Mouse (Mus musculus): ENCODE data around the gene Nlrx1. TPM values are rescaled to one million over a fixed set of nuclear protein-coding genes. Genes with fewer than 3 reads are reported as not detected.

The Nlrx1 gene
- polyA plus RNA-seq, 1 experiment from 2014 or later = 3.0 TPM

DNA sequence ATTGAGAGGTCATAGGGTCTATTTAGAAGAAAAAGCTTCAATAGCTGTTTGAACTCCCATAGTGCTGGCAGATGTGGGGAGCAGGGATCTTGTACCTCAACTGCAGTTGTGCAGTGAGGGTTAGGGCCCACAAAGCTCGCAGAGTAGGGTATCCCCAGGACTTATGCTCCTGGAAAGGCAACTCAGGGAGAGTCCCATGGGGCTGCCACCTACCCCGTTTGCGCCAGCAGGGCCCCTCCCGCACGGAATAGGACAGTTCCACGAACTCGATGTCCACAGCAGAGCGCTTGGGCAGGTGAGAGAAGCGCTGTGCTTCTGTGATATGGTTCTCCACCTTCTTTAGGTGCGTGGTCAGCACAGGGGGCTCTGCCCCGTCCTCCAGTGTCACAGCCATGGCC, 18.6 kb upstream of the Nlrx1 start:
- Histone ChIP-seq H3K4me3 (ENCODE audit: low read depth, low read length) (peak overlapping the region; percentile 82), H3K4me1 (ENCODE audit: control insufficient read depth, insufficient read depth, low read length) (peaks cover 18% of the 10 kb centered on the region; the same call in 1 of the 2 replicates), H3K36me3 (ENCODE audit: control insufficient read depth, insufficient read depth, low read length) (peaks cover 8% of the 10 kb centered on the region), H3K27ac (replicated peaks; ENCODE audit: low read depth, low read length) (no peak overlapping the region), H3K9ac (ENCODE audit: low read length) (peak overlapping the region; percentile 73), H3K4me2 (ENCODE audit: low read depth, severe bottlenecking) (peak overlapping the region; percentile 99), H3K27me3 (ENCODE audit: control insufficient read depth, insufficient read depth, low read length) (peaks cover 20% of the 10 kb centered on the region), H3K9me3 (ENCODE audit: control insufficient read depth, low read length) (no peaks in the 10 kb centered on the region)
- WGBS = 4% methylated on average over 11 of the region's 11 CpGs
- ATAC-seq (ENCODE audit: insufficient number of reproducible peaks, low FRiP score, low TSS enrichment, low read depth) (0 out of 2 replicates have a peak, but pooled peaks have one; percentile 3), DNase-seq (ENCODE audit: low spot score) (no peak)

DNA sequence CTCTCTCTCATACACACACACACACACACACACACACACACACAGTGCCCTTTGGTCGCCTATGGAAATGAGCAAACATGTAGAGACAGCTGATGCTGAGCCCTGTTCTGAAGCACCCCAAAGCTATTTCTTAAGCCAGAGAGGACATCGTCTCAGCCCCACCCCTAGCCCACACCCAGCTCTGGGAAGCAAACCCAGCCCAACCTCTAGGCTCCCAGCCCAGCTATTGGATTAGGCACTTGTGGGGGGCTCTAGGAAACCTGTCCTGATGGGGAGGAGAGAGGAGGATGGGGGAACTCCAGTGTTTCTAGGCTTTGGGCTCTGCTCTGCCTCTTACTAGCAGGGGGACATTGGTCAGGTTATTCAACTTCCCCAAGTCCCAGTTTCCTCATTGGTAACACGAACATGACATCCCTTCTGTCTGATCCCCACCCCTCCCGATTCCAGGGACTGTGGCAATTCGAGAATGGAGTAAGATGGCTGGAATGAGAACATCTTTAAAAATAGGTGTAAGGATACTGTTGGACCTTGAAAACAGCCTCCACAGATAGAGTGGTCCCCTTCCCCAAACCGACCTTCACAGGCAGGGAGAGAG, 18.0 kb upstream of the Nlrx1 start:
- no peak overlapping the region for H3K9ac ChIP-seq (ENCODE audit: low read length)
- H3K4me1 ChIP-seq (ENCODE audit: control insufficient read depth, insufficient read depth, low read length) = peaks cover 18% of the 10 kb centered on the region; the same call in 1 of the 2 replicates
- H3K4me2 ChIP-seq (ENCODE audit: low read depth, severe bottlenecking) = no peak overlapping the region
- H3K4me3 ChIP-seq (ENCODE audit: low read depth, low read length) = no peak overlapping the region
- H3K9me3 ChIP-seq (ENCODE audit: control insufficient read depth, low read length) = no peaks in the 10 kb centered on the region
- DNase-seq (ENCODE audit: low spot score) (no peak), ATAC-seq (ENCODE audit: insufficient number of reproducible peaks, low FRiP score, low TSS enrichment, low read depth) (no peak)
- peaks cover 6% of the 10 kb centered on the region for H3K36me3 ChIP-seq (ENCODE audit: control insufficient read depth, insufficient read depth, low read length)
- H3K27ac ChIP-seq (replicated peaks; ENCODE audit: low read depth, low read length) = no peak overlapping the region
- H3K27me3 ChIP-seq (ENCODE audit: control insufficient read depth, insufficient read depth, low read length) = peaks cover 20% of the 10 kb centered on the region
- 15% methylated on average over 6 of the region's 6 CpGs for WGBS

DNA sequence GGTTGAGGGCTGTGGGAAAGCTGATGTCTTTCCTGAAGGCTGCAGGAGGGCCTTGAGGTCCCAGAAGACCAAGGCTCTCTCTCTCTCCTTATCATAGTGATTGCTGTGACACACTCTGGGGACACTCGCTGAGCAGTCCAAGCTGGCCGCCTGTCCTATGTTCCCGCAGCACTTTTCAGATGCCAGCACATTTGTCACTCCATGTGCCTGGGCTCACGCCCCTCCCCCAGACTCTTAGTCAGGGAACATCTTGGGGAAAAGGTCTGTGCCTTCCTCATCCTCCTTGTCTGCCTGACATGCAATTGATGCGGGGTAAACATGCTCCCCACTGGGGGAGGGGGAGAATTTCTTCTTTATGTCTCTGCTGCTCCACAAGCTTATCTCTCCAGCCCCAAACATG, 14.8 kb upstream of the Nlrx1 start:
- no peak for ATAC-seq (ENCODE audit: insufficient number of reproducible peaks, low FRiP score, low TSS enrichment, low read depth)
- Histone ChIP-seq H3K27ac (replicated peaks; ENCODE audit: low read depth, low read length) (no peak overlapping the region), H3K36me3 (ENCODE audit: control insufficient read depth, insufficient read depth, low read length) (no peaks in the 10 kb centered on the region), H3K4me3 (ENCODE audit: low read depth, low read length) (no peak overlapping the region), H3K4me1 (ENCODE audit: control insufficient read depth, insufficient read depth, low read length) (peaks cover 8% of the 10 kb centered on the region; the same call in 1 of the 2 replicates), H3K9me3 (ENCODE audit: control insufficient read depth, low read length) (no peaks in the 10 kb centered on the region; the same call in 1 of the 2 replicates), H3K4me2 (ENCODE audit: low read depth, severe bottlenecking) (no peak overlapping the region), H3K27me3 (ENCODE audit: control insufficient read depth, insufficient read depth, low read length) (peaks cover 12% of the 10 kb centered on the region), H3K9ac (ENCODE audit: low read length) (no peak overlapping the region)
- 70% methylated on average over 5 of the region's 5 CpGs for WGBS
- DNase-seq (ENCODE audit: low spot score) = no peak

DNA sequence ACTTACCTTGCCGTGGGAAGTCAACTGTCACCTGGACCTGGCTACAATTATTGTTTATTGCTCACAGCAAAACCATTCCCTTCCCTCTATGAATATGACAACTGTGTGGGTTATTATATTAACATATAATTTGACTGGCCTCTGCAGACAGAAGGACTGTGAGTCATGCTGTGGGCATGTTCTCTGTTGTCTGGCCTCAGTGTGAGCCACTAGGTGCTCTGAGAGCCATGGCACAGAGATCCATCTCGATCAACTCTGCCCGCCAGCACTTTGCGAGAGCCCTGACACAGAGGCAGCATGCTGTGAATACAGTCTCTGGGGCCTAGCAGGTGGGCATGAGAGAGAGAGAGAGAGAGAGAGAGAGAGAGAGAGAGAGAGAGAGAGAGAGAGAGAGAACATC, 1.6 kb upstream of the Nlrx1 start:
- H3K36me3 ChIP-seq (ENCODE audit: control insufficient read depth, insufficient read depth, low read length) = no peaks in the 10 kb centered on the region
- no peak for ATAC-seq (ENCODE audit: insufficient number of reproducible peaks, low FRiP score, low TSS enrichment, low read depth)
- no peaks in the 10 kb centered on the region; the same call in 1 of the 2 replicates for H3K27me3 ChIP-seq (ENCODE audit: control insufficient read depth, insufficient read depth, low read length)
- no peak overlapping the region for H3K9ac ChIP-seq (ENCODE audit: low read length)
- 89% methylated on average over 4 of the region's 4 CpGs for WGBS
- no peak overlapping the region for H3K4me2 ChIP-seq (ENCODE audit: low read depth, severe bottlenecking)
- no peaks in the 10 kb centered on the region for H3K9me3 ChIP-seq (ENCODE audit: control insufficient read depth, low read length)
- H3K4me1 ChIP-seq (ENCODE audit: control insufficient read depth, insufficient read depth, low read length) = no peaks in the 10 kb centered on the region
- no peak overlapping the region for H3K4me3 ChIP-seq (ENCODE audit: low read depth, low read length)
- no peak for DNase-seq (ENCODE audit: low spot score)
- H3K27ac ChIP-seq (replicated peaks; ENCODE audit: low read depth, low read length) = no peak overlapping the region

DNA sequence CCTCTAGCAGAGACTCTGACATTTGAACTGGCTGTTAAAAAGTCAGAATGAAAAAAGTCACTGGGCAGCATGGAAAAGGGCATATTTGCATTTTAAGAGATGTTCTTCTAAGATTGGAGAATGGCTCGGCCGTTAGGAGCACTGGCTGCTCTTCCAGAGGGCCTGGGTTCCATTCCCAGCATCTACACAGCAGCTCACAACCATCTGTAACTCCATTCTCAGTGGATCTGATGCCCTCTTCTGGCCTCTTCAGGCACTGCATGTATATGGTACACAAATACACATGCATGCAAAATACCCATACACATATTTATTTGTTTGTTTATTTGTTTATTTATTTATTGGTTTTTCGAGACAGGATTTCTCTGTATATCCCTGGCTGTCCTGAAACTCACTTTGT, 678 bp upstream of the Nlrx1 start:
- WGBS = 83% methylated on average over 3 of the region's 3 CpGs

DNA sequence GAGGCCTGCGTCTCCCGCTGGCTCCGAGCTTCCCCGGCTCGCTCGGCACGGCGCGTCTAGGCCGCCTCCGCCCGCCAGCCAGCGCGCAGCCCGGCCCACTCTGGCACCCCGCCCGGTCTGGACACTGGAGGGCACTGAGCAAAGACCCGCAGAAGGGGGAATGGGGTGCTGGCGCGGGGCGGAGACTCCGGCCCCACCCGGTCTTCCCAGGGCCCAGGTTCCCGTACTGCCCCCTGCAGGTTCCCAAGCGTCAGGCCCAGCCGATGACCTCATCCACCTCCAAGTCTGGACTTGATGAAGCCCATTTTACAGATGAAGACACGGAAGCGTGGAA, 405 bp downstream of the Nlrx1 start:
- H3K9me3 ChIP-seq (ENCODE audit: control insufficient read depth, low read length) = no peaks in the 10 kb centered on the region
- peak overlapping the region; percentile 71 for H3K4me2 ChIP-seq (ENCODE audit: low read depth, severe bottlenecking)
- peak overlapping the region; percentile 41 for H3K4me3 ChIP-seq (ENCODE audit: low read depth, low read length)
- no peaks in the 10 kb centered on the region for H3K36me3 ChIP-seq (ENCODE audit: control insufficient read depth, insufficient read depth, low read length)
- H3K4me1 ChIP-seq (ENCODE audit: control insufficient read depth, insufficient read depth, low read length) = no peaks in the 10 kb centered on the region
- H3K9ac ChIP-seq (ENCODE audit: low read length) = peak overlapping the region; percentile 85
- no peak overlapping the region for H3K27ac ChIP-seq (replicated peaks; ENCODE audit: low read depth, low read length)
- 7% methylated on average over 16 of the region's 28 CpGs for WGBS
- ATAC-seq (ENCODE audit: insufficient number of reproducible peaks, low FRiP score, low TSS enrichment, low read depth) (peak; percentile 51; the same call in 1 of the 2 replicates), DNase-seq (ENCODE audit: low spot score) (peak; percentile 85)
- H3K27me3 ChIP-seq (ENCODE audit: control insufficient read depth, insufficient read depth, low read length) = no peaks in the 10 kb centered on the region

More for the DNA sequence above, 678 bp upstream of the Nlrx1 start:
- no peaks in the 10 kb centered on the region for H3K9me3 ChIP-seq (ENCODE audit: control insufficient read depth, low read length)
- no peak overlapping the region for H3K4me3 ChIP-seq (ENCODE audit: low read depth, low read length)
- no peak overlapping the region for H3K27ac ChIP-seq (replicated peaks; ENCODE audit: low read depth, low read length)
- H3K9ac ChIP-seq (ENCODE audit: low read length) = no peak overlapping the region
- H3K36me3 ChIP-seq (ENCODE audit: control insufficient read depth, insufficient read depth, low read length) = no peaks in the 10 kb centered on the region
- DNase-seq (ENCODE audit: low spot score) = peak; percentile 39
- no peaks in the 10 kb centered on the region; the same call in 1 of the 2 replicates for H3K27me3 ChIP-seq (ENCODE audit: control insufficient read depth, insufficient read depth, low read length)
- H3K4me2 ChIP-seq (ENCODE audit: low read depth, severe bottlenecking) = no peak overlapping the region
- no peaks in the 10 kb centered on the region for H3K4me1 ChIP-seq (ENCODE audit: control insufficient read depth, insufficient read depth, low read length)
- no peak for ATAC-seq (ENCODE audit: insufficient number of reproducible peaks, low FRiP score, low TSS enrichment, low read depth)

DNA sequence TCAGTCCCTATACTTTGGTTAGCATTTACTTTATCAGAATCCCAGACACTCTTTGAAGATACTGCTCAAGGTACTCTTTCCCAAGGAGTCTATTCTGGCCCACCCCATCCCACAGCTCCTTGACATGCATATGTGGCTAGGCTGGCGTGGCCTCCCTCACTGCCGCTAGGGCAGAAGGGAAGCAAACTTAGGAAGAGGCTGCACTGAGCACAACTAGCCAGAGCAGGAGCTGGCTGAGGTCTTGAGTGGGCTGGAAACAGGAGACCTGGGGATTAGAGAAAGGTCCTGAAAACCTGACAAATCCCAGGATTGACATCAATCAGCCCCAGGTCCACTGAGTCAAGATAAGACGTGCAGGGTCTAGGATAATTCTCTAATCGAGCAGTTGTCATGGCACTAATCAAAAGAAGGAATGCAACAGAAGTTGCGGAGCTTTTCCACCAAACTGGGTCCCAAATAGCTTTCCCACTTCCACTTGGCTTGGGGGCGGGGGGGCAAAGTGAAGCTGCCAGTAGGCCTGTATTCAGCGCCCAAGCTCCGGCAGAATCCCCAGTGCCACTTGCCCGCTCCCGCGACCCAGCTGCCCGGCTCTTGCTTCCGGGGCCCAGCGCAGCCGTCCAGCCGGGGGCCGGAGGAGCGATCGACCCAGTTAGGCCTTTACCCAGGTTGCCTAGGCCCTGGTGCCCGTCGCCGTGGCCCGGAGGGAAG, 926 bp downstream of the Nlrx1 start:
- DNase-seq (ENCODE audit: low spot score) (peak; percentile 35), ATAC-seq (ENCODE audit: insufficient number of reproducible peaks, low FRiP score, low TSS enrichment, low read depth) (no peak)

DNA sequence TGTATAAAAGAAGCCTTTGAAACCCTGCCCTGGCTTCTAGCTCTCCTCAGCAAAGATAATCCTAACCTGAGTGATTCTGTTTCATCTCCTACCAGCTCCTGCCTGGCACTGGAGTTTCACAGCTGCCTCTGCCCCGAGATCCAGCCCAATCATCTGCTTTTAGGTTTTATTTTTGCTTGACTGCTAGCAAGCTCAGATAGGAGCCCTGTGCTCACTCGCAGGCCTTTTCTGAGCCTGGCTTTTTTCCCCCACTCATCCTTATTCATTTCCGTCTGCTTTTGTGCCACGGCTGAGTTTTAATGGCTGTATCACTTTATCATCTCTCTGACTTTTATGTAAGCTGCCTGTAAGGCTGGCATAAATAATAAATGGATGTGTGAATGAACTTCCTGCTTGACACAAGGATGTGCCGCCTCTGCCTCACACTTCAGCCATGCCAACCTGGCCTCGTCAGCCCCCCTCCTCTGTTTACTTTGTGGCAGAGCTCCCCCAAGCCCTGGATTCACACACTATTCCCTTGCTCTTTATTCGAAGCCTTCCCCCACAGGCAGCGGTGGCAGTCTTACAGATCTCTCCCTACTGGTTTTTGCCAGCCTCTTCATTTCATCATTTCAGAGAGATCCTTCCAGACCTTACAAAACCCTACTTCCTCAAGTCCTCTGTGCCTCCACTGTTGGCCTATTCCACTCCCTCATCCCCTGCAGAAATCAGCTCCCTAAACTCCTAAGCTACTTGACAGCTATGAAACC, 1.7 kb downstream of the Nlrx1 start:
- H3K4me2 ChIP-seq (ENCODE audit: low read depth, severe bottlenecking) = no peak overlapping the region
- no peaks in the 10 kb centered on the region for H3K9me3 ChIP-seq (ENCODE audit: control insufficient read depth, low read length)
- no peak for DNase-seq (ENCODE audit: low spot score)
- no peaks in the 10 kb centered on the region for H3K4me1 ChIP-seq (ENCODE audit: control insufficient read depth, insufficient read depth, low read length)
- no peak overlapping the region for H3K27ac ChIP-seq (replicated peaks; ENCODE audit: low read depth, low read length)
- no peaks in the 10 kb centered on the region for H3K27me3 ChIP-seq (ENCODE audit: control insufficient read depth, insufficient read depth, low read length)
- 66% methylated on average over 8 of the region's 8 CpGs for WGBS
- ATAC-seq (ENCODE audit: insufficient number of reproducible peaks, low FRiP score, low TSS enrichment, low read depth) = no peak
- H3K9ac ChIP-seq (ENCODE audit: low read length) = no peak overlapping the region
- H3K36me3 ChIP-seq (ENCODE audit: control insufficient read depth, insufficient read depth, low read length) = no peaks in the 10 kb centered on the region
- H3K4me3 ChIP-seq (ENCODE audit: low read depth, low read length) = no peak overlapping the region

More for the DNA sequence above, 926 bp downstream of the Nlrx1 start:
- no peaks in the 10 kb centered on the region for H3K36me3 ChIP-seq (ENCODE audit: control insufficient read depth, insufficient read depth, low read length)
- no peaks in the 10 kb centered on the region for H3K9me3 ChIP-seq (ENCODE audit: control insufficient read depth, low read length)
- H3K27ac ChIP-seq (replicated peaks; ENCODE audit: low read depth, low read length) = no peak overlapping the region
- H3K4me2 ChIP-seq (ENCODE audit: low read depth, severe bottlenecking) = peak overlapping the region; percentile 71
- H3K4me3 ChIP-seq (ENCODE audit: low read depth, low read length) = peak overlapping the region; percentile 41
- no peaks in the 10 kb centered on the region for H3K4me1 ChIP-seq (ENCODE audit: control insufficient read depth, insufficient read depth, low read length)
- peak overlapping the region; percentile 85 for H3K9ac ChIP-seq (ENCODE audit: low read length)
- H3K27me3 ChIP-seq (ENCODE audit: control insufficient read depth, insufficient read depth, low read length) = no peaks in the 10 kb centered on the region
- 16% methylated on average over 20 of the region's 23 CpGs for WGBS

Data from limb, embryonic 11.5 days (tissue).